Mouse (Mus musculus): ENCODE measurements around the gene Slc17a5. TPM values are rescaled to one million over a fixed set of nuclear protein-coding genes. Genes with fewer than 3 reads are reported as not detected.
"Not testable (repeated sequence)": the region's sequence is repeated elsewhere in the genome, so short reads cannot be mapped to it uniquely, and the experiment has no call there.

Slc17a5 gene
- total RNA-seq, 2 experiments from 2014 or later = 18.2 to 18.5 TPM

- intact Hi-C loops (cut with DNase I) = no loop called here
- DNase-seq (ENCODE audit: low spot score in 2 of 2) = no peak
Observed at GRCm38 (mm10) chr9:78500386-78500785, 87.5 kb downstream of the Slc17a5 start.

GRCm38 (mm10) chr9:78493171-78493570 lies 94.7 kb downstream of the Slc17a5 start:
- intact Hi-C loops (cut with DNase I) = no loop called here
- DNase-seq (ENCODE audit: low spot score in 2 of 2) = no peak

DNA sequence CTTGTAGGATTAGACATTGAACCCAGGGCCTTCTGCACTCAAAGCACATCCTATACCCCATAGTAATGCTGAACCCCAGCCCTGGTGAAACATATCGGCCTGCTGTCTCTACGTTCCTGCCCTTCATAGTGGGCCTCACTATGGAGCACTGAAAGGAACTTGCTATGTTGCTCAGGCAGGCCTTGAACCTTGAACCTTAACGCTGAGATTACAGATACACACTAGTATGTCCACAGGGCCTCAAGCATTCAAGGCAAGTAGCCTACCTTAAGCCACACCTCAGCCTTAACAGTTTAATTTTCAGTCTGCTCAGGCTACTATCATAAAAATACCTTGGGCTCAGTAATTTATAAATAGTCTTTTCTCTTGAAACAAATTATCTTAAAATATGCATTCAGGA lies 95.6 kb downstream of the Slc17a5 start:
- intact Hi-C loops (cut with DNase I) = no loop called here
- no peak for DNase-seq (ENCODE audit: low spot score in 2 of 2)

- DNase-seq (ENCODE audit: low spot score in 2 of 2) = no peak
- intact Hi-C loops (cut with DNase I) = no loop called here
Observed at GRCm38 (mm10) chr9:78491169-78491568, 96.7 kb downstream of the Slc17a5 start.

GRCm38 (mm10) chr9:78488890-78489420 lies 98.9 kb downstream of the Slc17a5 start, which contains the start of gene Eef1a1:
TSS of gene Eef1a1 (minus strand) at chr9:78489151.
- DNase-seq (ENCODE audit: low spot score in 2 of 2) = peak in 1 of 2 experiments; percentile 37

GRCm38 (mm10) chr9:78488021-78488420 lies 99.8 kb downstream of the Slc17a5 start:
- intact Hi-C loops (cut with DNase I); DNase-seq (ENCODE audit: low spot score in 2 of 2): not testable (repeated sequence)

More at GRCm38 (mm10) chr9:78488890-78489420, 98.9 kb downstream of the Slc17a5 start, which contains the start of gene Eef1a1:
- intact Hi-C loops (cut with DNase I) = no loop called here

Other genes with a start within 250 kb of the Slc17a5 start
- under 1 TPM in 1 of 2 experiments, not detected in 1; 0.43 TPM for gene Gsta2, start 232.3 kb downstream of the Slc17a5 start, total RNA-seq (2021)
- not detected for gene Dppa5a, start 219.9 kb downstream of the Slc17a5 start, total RNA-seq (2021)
- gene Ooep, start 209.3 kb downstream of the Slc17a5 start, total RNA-seq (2021) = under 1 TPM in 1 of 2 experiments, not detected in 1; 0.16 TPM
- under 1 TPM in 1 of 2 experiments, not detected in 1; 0.14 TPM for gene Ddx43, start 192.3 kb downstream of the Slc17a5 start, total RNA-seq (2021)
- under 1 TPM; 0.48 to 0.53 TPM for gene Cgas, start 144.8 kb downstream of the Slc17a5 start, total RNA-seq (2021)
- 10 to 100 TPM; 26.0 to 29.5 TPM for gene Mto1, start 139.8 kb downstream of the Slc17a5 start, total RNA-seq (2021)
- gene Gm17324, start 139.3 kb downstream of the Slc17a5 start, total RNA-seq (2021) = under 1 TPM; 0.66 to 0.73 TPM
- 1,000 to 10,000 TPM; 2,219 to 2,332 TPM for gene Eef1a1, start 98.9 kb downstream of the Slc17a5 start, total RNA-seq (2021)
- under 1 TPM; 0.57 to 0.76 TPM for gene Cd109, start 27.5 kb upstream of the Slc17a5 start, total RNA-seq (2021)